Comparison of ENCODE assay signal across 26 mouse cellular contexts in genomic region chr3:138369546-138369945, GRCm38 (mm10). TPM values are rescaled to one million over a fixed set of nuclear protein-coding genes. Genes with fewer than 3 reads are reported as not detected.
"Had no signal": no experiment of that assay in that cellular context is flagged by ENCODE, and none has a peak within 500 bp of the region (broad histone marks: within the 10 kb centered on the region; RNA-seq: fewer than 3 reads in every experiment).

No protein-coding gene starts in this region.

- H3K4me3 ChIP-seq: midbrain, embryonic 10.5 days; midbrain, embryonic 12.5 days; myocyte; neural tube, embryonic 13.5 days; neural tube, embryonic 15.5 days had no signal

- H3K4me1 ChIP-seq: midbrain, embryonic 12.5 days; neural tube, embryonic 13.5 days; neural tube, embryonic 15.5 days had no signal

- H3K36me3 ChIP-seq: midbrain, embryonic 10.5 days; midbrain, embryonic 12.5 days; neural tube, embryonic 13.5 days; neural tube, embryonic 15.5 days had no signal

- H3K27ac ChIP-seq: midbrain, embryonic 10.5 days; midbrain, embryonic 12.5 days; neural tube, embryonic 13.5 days; neural tube, embryonic 15.5 days had no signal

- H3K27me3 ChIP-seq: midbrain, embryonic 12.5 days; neural tube, embryonic 13.5 days; neural tube, embryonic 15.5 days had no signal

- DNase-seq: lung, embryonic 14.5 days; lung, postnatal 10 days; lung, postnatal 4 days; midbrain, embryonic 14.5 days; retina, postnatal 1 day; right cerebral cortex, adult 18-20 months; right cerebral cortex, postnatal 25 days; right cerebral cortex, postnatal 4 days; spleen, adult 18-20 months; thymus, adult 18-20 months; thymus, postnatal 14 days; thymus, postnatal 36 days had no signal

RNA-seq across cellular contexts. Expression of gene Adh6b, which starts 28.0 kb away (rescaled TPM):
- total RNA-seq: megakaryocyte, adult 5-6 weeks; megakaryocyte-erythroid progenitor cell, adult 5-6 weeks had no signal
- polyA plus RNA-seq: midbrain, embryonic 14.5 days; myocyte; small intestine, adult 2 months; stomach, embryonic 14.5 days had no signal

RNA-seq across cellular contexts. Expression of gene Adh4, which starts 45.7 kb away (rescaled TPM):
- total RNA-seq: megakaryocyte, adult 5-6 weeks; megakaryocyte-erythroid progenitor cell, adult 5-6 weeks had no signal
- polyA plus RNA-seq: lung, embryonic 14.5 days; lung, embryonic 16.5 days; midbrain, embryonic 10.5 days; midbrain, embryonic 12.5 days; midbrain, embryonic 14.5 days; midbrain, embryonic 16.5 days; myocyte; neural tube, embryonic 11.5 days; neural tube, embryonic 13.5 days; neural tube, embryonic 15.5 days; stomach, embryonic 14.5 days; stomach, embryonic 16.5 days; thymus, postnatal 0 days had no signal

RNA-seq across cellular contexts. Expression of gene Adh6a, which starts 56.5 kb away (rescaled TPM):
- total RNA-seq: megakaryocyte, adult 5-6 weeks; megakaryocyte-erythroid progenitor cell, adult 5-6 weeks had no signal
- polyA plus RNA-seq: midbrain, embryonic 10.5 days; midbrain, embryonic 12.5 days; midbrain, embryonic 14.5 days; midbrain, embryonic 16.5 days; myocyte; neural tube, embryonic 11.5 days; stomach, embryonic 14.5 days had no signal
